Mouse (Mus musculus): Measurements from ENCODE around the gene Sept3.
A peak's percentile ranks its signal among the peaks of the same experiment; 100 is the strongest.
"Not testable (repeated sequence)": the region's sequence is repeated elsewhere in the genome, so short reads cannot be mapped to it uniquely, and the experiment has no call there.

Sept3 gene

GRCm38 (mm10) chr15:82274593-82274926 is at the start of gene Sept3:
Gene Sept3, plus strand, starts transcription at chr15:82274893.
- no peak for DNase-seq (ENCODE audit: low read depth)

- DNase-seq (ENCODE audit: low read depth), result no peak
Observed at GRCm38 (mm10) chr15:82225769-82226168, 48.9 kb upstream of the Sept3 start.

- no peak for DNase-seq (ENCODE audit: low read depth)
Observed at GRCm38 (mm10) chr15:82229542-82230045, 45.1 kb upstream of the Sept3 start.

- no peak for DNase-seq (ENCODE audit: low read depth)
Observed at GRCm38 (mm10) chr15:82230098-82230611, 44.5 kb upstream of the Sept3 start.

GRCm38 (mm10) chr15:82231100-82231499 is 43.6 kb upstream of the Sept3 start:
- DNase-seq (ENCODE audit: low read depth), result no peak

GRCm38 (mm10) chr15:82231591-82232378 is 42.9 kb upstream of the Sept3 start:
- no peak for DNase-seq (ENCODE audit: low read depth)

- no peak for DNase-seq (ENCODE audit: low read depth)
Observed at GRCm38 (mm10) chr15:82232651-82233050, 42.0 kb upstream of the Sept3 start.

GRCm38 (mm10) chr15:82235661-82236060 is 39.0 kb upstream of the Sept3 start:
- no peak for DNase-seq (ENCODE audit: low read depth)

GRCm38 (mm10) chr15:82236565-82236964 is 38.1 kb upstream of the Sept3 start:
- DNase-seq (ENCODE audit: low read depth), result peak; percentile 91

GRCm38 (mm10) chr15:82243311-82243710 is 31.4 kb upstream of the Sept3 start:
- no peak for DNase-seq (ENCODE audit: low read depth)

- DNase-seq (ENCODE audit: low read depth), result peak; percentile 58
Observed at GRCm38 (mm10) chr15:82243742-82244114, 31.0 kb upstream of the Sept3 start.

GRCm38 (mm10) chr15:82244115-82244804 is 30.4 kb upstream of the Sept3 start, which contains the start of gene Cenpm:
Gene Cenpm, minus strand, starts transcription at chr15:82244748.
- peak; percentile 95 for DNase-seq (ENCODE audit: low read depth)

- DNase-seq (ENCODE audit: low read depth), result not testable (repeated sequence)
Observed at GRCm38 (mm10) chr15:82244805-82245161, 29.9 kb upstream of the Sept3 start.

GRCm38 (mm10) chr15:82247131-82247776 is 27.4 kb upstream of the Sept3 start:
- DNase-seq (ENCODE audit: low read depth), result no peak

GRCm38 (mm10) chr15:82251579-82251978 is 23.1 kb upstream of the Sept3 start:
- DNase-seq (ENCODE audit: low read depth), result peak; percentile 40

GRCm38 (mm10) chr15:82252097-82252496 is 22.6 kb upstream of the Sept3 start, which contains the start of gene 1500009C09Rik:
Gene 1500009C09Rik, plus strand, starts transcription at chr15:82252397.
- no peak for DNase-seq (ENCODE audit: low read depth)

GRCm38 (mm10) chr15:82255248-82255647 is 19.4 kb upstream of the Sept3 start:
- DNase-seq (ENCODE audit: low read depth), result no peak

GRCm38 (mm10) chr15:82255944-82256383 is 18.7 kb upstream of the Sept3 start:
- no peak for DNase-seq (ENCODE audit: low read depth)

GRCm38 (mm10) chr15:82259510-82259909 is 15.2 kb upstream of the Sept3 start:
- peak; percentile 80 for DNase-seq (ENCODE audit: low read depth)

GRCm38 (mm10) chr15:82266356-82266755 is 8.3 kb upstream of the Sept3 start:
- peak; percentile 80 for DNase-seq (ENCODE audit: low read depth)

- DNase-seq (ENCODE audit: low read depth), result no peak
Observed at GRCm38 (mm10) chr15:82268185-82268584, 6.5 kb upstream of the Sept3 start.

GRCm38 (mm10) chr15:82268783-82269182 is 5.9 kb upstream of the Sept3 start:
- no peak for DNase-seq (ENCODE audit: low read depth)
